Mouse (Mus musculus): ENCODE results near the gene Prune1.

- TF ChIP-seq CHD2 (IDR thresholded peaks at IDR 0.05; ENCODE audit: low read length), result no peak
- no peak for TF ChIP-seq TAL1 (IDR thresholded peaks at IDR 0.05; ENCODE audit: low read length)
- TF ChIP-seq CTCF (IDR thresholded peaks at IDR 0.05 in 2 of 3, conservative IDR thresholded peaks at IDR 0.05 in 1 of 3; ENCODE audit: control insufficient read depth in 1 of 3, insufficient read depth in 1 of 3, low read depth in 2 of 3, low read length in 3 of 3, poor library complexity in 1 of 3, severe bottlenecking in 1 of 3), result no peak
- no peak for TF ChIP-seq USF2 (IDR thresholded peaks at IDR 0.05; ENCODE audit: borderline replicate concordance in 1 of 2, insufficient read depth in 1 of 2, low read depth in 1 of 2, low read length in 2 of 2)
- TF ChIP-seq GABPA (IDR thresholded peaks at IDR 0.05; ENCODE audit: low read depth, low read length), result no peak
- no peak for TF ChIP-seq HCFC1 (IDR thresholded peaks at IDR 0.05; ENCODE audit: low read depth, low read length)
These were observed 50.3 kb downstream of the Prune1 start, which contains the start of gene Mllt11 for GRCm38 (mm10) chr3:95231298-95232221.
